Mouse (Mus musculus) lung, embryonic 15.5 days (tissue): ENCODE data around the gene Frmd5. TPM values are rescaled to one million over a fixed set of nuclear protein-coding genes. Genes with fewer than 3 reads are reported as not detected.
"Not testable (repeated sequence)": the region's sequence is repeated elsewhere in the genome, so short reads cannot be mapped to it uniquely, and the experiment has no call there.

Source experiments
- ATAC-seq: fragments of 200-750 bp; cut with Nextera tagmentation; 2 replicates; pipeline ENCODE4 v1.8.0; 2017; ENCODE audit warnings: moderate number of reproducible peaks, borderline replicate concordance; ENCODE audit not compliant: low FRiP score, low TSS enrichment; ENCODE audit errors: extremely low read depth
- H3K27ac ChIP-seq: fragments of 300-500 bp; sonication (generic); 2 replicates; pipeline ENCODE4 v1.5.1; 2015; ENCODE audit warnings: moderate library complexity, mild to moderate bottlenecking, inconsistent platforms
- H3K27me3 ChIP-seq: fragments of 300-500 bp; sonication (generic); 2 replicates; pipeline ENCODE4 v1.6.1; 2015; ENCODE audit warnings: inconsistent platforms
- H3K36me3 ChIP-seq: fragments of 300-500 bp; sonication (generic); 2 replicates; pipeline ENCODE4 v1.6.1; 2015; ENCODE audit warnings: inconsistent platforms
- H3K4me1 ChIP-seq: fragments of 300-500 bp; sonication (generic); 2 replicates; pipeline ENCODE4 v1.6.1; 2015; ENCODE audit warnings: inconsistent platforms
- H3K4me2 ChIP-seq: fragments of 300-500 bp; sonication (generic); 2 replicates; pipeline ENCODE4 v1.6.1; 2015; ENCODE audit warnings: inconsistent platforms, mild to moderate bottlenecking, moderate library complexity
- H3K4me3 ChIP-seq: fragments of 300-500 bp; sonication (generic); 2 replicates; pipeline ENCODE4 v1.5.1; 2015; ENCODE audit warnings: mild to moderate bottlenecking, inconsistent platforms
- H3K9ac ChIP-seq: fragments of 300-500 bp; sonication (generic); 2 replicates; pipeline ENCODE4 v1.6.1; 2015; ENCODE audit warnings: inconsistent platforms
- H3K9me3 ChIP-seq: fragments of 300-500 bp; sonication (generic); 2 replicates; pipeline ENCODE4 v1.6.1; 2016; ENCODE audit warnings: inconsistent platforms
- WGBS: fragments of 180-500 bp; shearing (Covaris S2); methylation state at CpG from one replicate; pipeline ENCODE4 v1.1.7; 2015; 5-methylcytosine and 5-hydroxymethylcytosine counted together
- polyA plus RNA-seq: library from polyadenylated mRNA; unstranded; fragments of >200 nt; fragmentation: Nextera tagmentation; extraction: Ambion mirVana; gene quantifications from 2 replicates; pipeline ENCODE4 v1.2.1, GENCODE M21; 2015

Frmd5 gene
- polyA plus RNA-seq, 1 experiment from 2014 or later = 4.1 TPM

DNA sequence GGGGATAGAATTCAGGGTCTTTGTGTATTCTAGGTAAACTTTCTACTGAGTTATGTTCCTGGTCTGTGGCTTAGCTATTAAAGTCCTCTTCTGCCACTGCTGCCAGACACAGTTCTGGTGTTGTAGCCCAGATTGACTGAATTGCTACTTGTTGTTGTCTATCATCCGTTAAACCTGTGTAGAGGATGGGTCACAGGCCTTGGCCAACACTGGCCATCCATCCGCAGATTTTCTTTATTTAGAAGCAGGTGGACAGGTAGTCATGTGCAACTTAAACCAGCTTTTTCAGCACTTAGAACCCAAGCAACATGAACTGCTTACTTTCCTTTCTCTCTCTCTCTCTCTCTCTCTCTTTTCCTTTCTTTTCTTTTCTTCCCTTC is 298.9 kb downstream of the Frmd5 start:
- Histone ChIP-seq H3K4me1 (peaks cover 14% of the 10 kb centered on the region), H3K4me3 (peak overlapping the region; percentile 65), H3K36me3 (peaks cover 14% of the 10 kb centered on the region; the same call in 1 of the 2 replicates), H3K4me2 (peak overlapping the region; percentile 66), H3K9ac (peak overlapping the region; percentile 53), H3K27ac (no peak overlapping the region), H3K9me3 (no peaks in the 10 kb centered on the region), H3K27me3 (no peaks in the 10 kb centered on the region)
- WGBS = 63% methylated on average over 2 of the region's 2 CpGs
- no peak for ATAC-seq

DNA sequence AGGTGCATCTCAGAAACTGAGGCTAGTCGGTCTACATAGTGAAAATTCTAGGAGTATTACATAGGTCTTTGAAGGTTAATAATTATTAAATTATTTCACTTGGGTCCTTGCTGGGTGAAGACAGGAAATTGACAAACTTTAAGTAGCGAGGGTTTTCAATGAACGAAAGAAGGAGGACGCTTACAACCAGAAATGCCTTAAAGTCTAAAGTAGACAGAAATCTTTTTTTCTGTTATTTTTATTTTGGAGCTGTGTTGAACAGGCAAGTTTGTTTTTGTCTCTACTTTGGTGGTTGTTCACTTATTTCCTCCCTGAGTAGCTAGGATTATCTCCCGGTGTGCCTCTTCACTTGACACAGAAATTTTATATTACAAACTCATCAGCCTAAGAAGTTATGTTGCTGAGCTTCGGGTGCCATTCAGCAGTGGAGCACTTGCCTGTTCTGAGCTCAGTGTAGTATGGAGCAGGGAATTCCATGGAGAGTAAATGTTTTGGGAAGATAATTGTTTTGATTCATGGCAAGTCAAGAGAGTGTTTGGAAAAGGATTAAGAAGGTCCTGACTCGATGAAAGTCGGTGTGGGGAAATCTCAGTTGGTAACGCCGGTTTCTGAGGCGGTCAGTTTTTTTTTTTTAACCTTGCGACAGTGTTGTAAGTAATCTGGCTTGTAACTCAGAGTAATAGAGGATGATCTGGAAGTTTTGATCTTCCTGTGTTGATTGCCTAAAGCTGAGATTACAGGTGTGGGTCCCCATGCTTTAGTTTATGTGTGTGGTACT is 299.5 kb downstream of the Frmd5 start:
- H3K4me1 ChIP-seq = peaks cover 14% of the 10 kb centered on the region
- no peak overlapping the region for H3K27ac ChIP-seq
- no peaks in the 10 kb centered on the region for H3K27me3 ChIP-seq

GRCm38 (mm10) chr2:121505942-121506882 is 300.7 kb downstream of the Frmd5 start, which contains the start of the genes Mfap1a and Wdr76:
Gene Mfap1a, minus strand, starts transcription at chr2:121506665.
Gene Wdr76, plus strand, starts transcription at chr2:121506723.
- Histone ChIP-seq H3K4me2 (peak within 1 kb of the TSS; percentile 66), H3K4me3 (peak within 1 kb of the TSS; percentile 65), H3K27ac (peak within 1 kb of the TSS; percentile 67), H3K9ac (peak within 1 kb of the TSS; percentile 69), H3K4me1 (peaks cover 14% of the 10 kb centered on the region)
- H3K9me3 ChIP-seq, H3K27me3 ChIP-seq, H3K36me3 ChIP-seq: not testable (repeated sequence)
- peak; percentile 95 for ATAC-seq
- WGBS = 4% methylated on average over 41 of the region's 42 CpGs

More for the DNA sequence above, 299.5 kb downstream of the Frmd5 start:
- H3K9me3 ChIP-seq = no peaks in the 10 kb centered on the region
- no peak for ATAC-seq
- peak overlapping the region; percentile 66 for H3K4me2 ChIP-seq
- peak overlapping the region; percentile 65 for H3K4me3 ChIP-seq
- 3% methylated on average over 12 of the region's 12 CpGs for WGBS
- H3K36me3 ChIP-seq = peaks cover 14% of the 10 kb centered on the region; the same call in 1 of the 2 replicates
- H3K9ac ChIP-seq = peak overlapping the region; percentile 53

DNA sequence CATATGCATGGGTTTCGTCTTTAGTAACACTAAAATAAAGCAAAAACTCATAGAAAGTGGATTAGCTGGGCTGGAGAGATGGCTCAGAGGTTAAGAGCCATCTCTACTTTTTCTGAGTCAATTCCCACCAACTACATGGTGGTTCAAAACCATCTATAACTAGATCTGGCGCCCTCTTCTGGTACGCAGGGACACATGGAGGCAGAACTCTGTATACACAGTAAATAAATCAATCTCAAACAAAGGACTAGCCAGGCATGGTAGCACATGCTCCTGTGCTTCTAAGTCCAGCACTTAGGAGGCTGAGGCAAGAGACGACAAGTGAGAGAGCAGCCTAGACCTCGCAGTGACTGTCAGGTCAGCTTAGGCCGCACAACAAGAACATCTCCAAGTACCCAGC is 305.3 kb downstream of the Frmd5 start:
- not testable (repeated sequence) for H3K9me3 ChIP-seq, H3K4me1 ChIP-seq, H3K27me3 ChIP-seq, H3K9ac ChIP-seq, H3K4me3 ChIP-seq, H3K36me3 ChIP-seq, ATAC-seq, H3K27ac ChIP-seq, H3K4me2 ChIP-seq
- 57% methylated on average over 1 of the region's 6 CpGs for WGBS

Other genes with a start within 250 kb of the Frmd5 start
- 18.5 and 18.8 TPM in 2 replicates for gene Casc4, start 59.9 kb upstream of the Frmd5 start, polyA plus RNA-seq
- gene Ctdspl2, start 148.9 kb upstream of the Frmd5 start, polyA plus RNA-seq = 51.6 and 53.1 TPM in 2 replicates
- gene Mageb3, start 149.0 kb upstream of the Frmd5 start, polyA plus RNA-seq = 0.09 and 0.24 TPM in 2 replicates
- 9.9 and 10.7 TPM in 2 replicates for gene Eif3j1, start 221.5 kb upstream of the Frmd5 start, polyA plus RNA-seq